Mouse (Mus musculus) liver, embryonic 14.5 days (tissue): ENCODE results near the gene Ripor1.

Experiments used
- CTCF ChIP-seq: IDR thresholded peaks from 2 replicates; pipeline ENCODE4 v1.5.1; 2016; ENCODE audit warnings: antibody characterized with exemption, low read depth, control low read depth
- EP300 ChIP-seq: IDR thresholded peaks from 2 replicates; pipeline ENCODE4 v1.6.1; 2016; ENCODE audit warnings: antibody characterized with exemption, low read depth

- TF ChIP-seq CTCF: no peak
- TF ChIP-seq EP300: no peak
These were observed 52.6 kb downstream of the Ripor1 start for GRCm38 (mm10) chr8:105657641-105658040.
